Mouse (Mus musculus) embryo, embryonic 11 days (tissue): ENCODE data around the gene Atg4c.

Experiments used
- DNase-seq: peaks from one replicate; pipeline ENCODE4 v3.0.0-alpha.2; 2015

Gene Atg4c

GRCm38 (mm10) chr4:99266843-99267445, 73.2 kb downstream of the Atg4c start:
- DNase-seq, result no peak

- DNase-seq, result peak; percentile 56
These were observed 79.1 kb downstream of the Atg4c start for GRCm38 (mm10) chr4:99272860-99273259.

GRCm38 (mm10) chr4:99273466-99273865, 79.7 kb downstream of the Atg4c start:
- DNase-seq, result no peak

GRCm38 (mm10) chr4:99273979-99274378, 80.2 kb downstream of the Atg4c start:
- peak; percentile 19 for DNase-seq

GRCm38 (mm10) chr4:99278876-99279275, 85.1 kb downstream of the Atg4c start:
- DNase-seq, result no peak

GRCm38 (mm10) chr4:99281711-99282110, 88.0 kb downstream of the Atg4c start:
- DNase-seq, result no peak

- no peak for DNase-seq
These were observed 95.6 kb downstream of the Atg4c start for GRCm38 (mm10) chr4:99289286-99289685.

- DNase-seq, result peak; percentile 59
These were observed 104.9 kb downstream of the Atg4c start for GRCm38 (mm10) chr4:99298676-99299075.

GRCm38 (mm10) chr4:99304793-99305192, 111.1 kb downstream of the Atg4c start:
- DNase-seq, result no peak
